Mouse (Mus musculus): ENCODE data around the gene Gm49396. TPM values are rescaled to one million over a fixed set of nuclear protein-coding genes. Genes with fewer than 3 reads are reported as not detected.
A peak's percentile ranks its signal among the peaks of the same experiment; 100 is the strongest.

The Gm49396 gene
- total and polyA plus RNA-seq, 3 experiments, result 1.1 to 1.9 (median 1.6) TPM

- H3K9ac ChIP-seq (ENCODE audit: low read depth, low read length), result no peak overlapping the region
- intact Hi-C loops (cut with DNase I), result loop anchor here (5.0 kb wide), 1 partner anchor 161 kb away; no protein-coding TSS in a partner anchor
These were observed 30.2 kb upstream of the Gm49396 start for GRCm38 (mm10) chr7:30532931-30533330.

GRCm38 (mm10) chr7:30533941-30534632 is 29.1 kb upstream of the Gm49396 start:
- peak in 1 of 2 experiments; percentile 41 for DNase-seq

More at GRCm38 (mm10) chr7:30532931-30533330, 30.2 kb upstream of the Gm49396 start:
- H3K27me3 ChIP-seq (ENCODE audit: control insufficient read depth, insufficient read depth, low read length), result no peaks in the 10 kb centered on the region
- H3K4me1 ChIP-seq (ENCODE audit: control insufficient read depth, insufficient read depth, low read length), result peaks cover 3% of the 10 kb centered on the region; the same call in 1 of the 2 replicates
- 19% methylated on average over 8 of the region's 8 CpGs for WGBS
- H3K4me3 ChIP-seq, result no peak overlapping the region
- TF ChIP-seq EP300 (IDR thresholded peaks at IDR 0.05; ENCODE audit: insufficient read depth, low read depth, low read length), result no peak
- TF ChIP-seq POLR2A (IDR thresholded peaks at IDR 0.05; ENCODE audit: insufficient read depth, low read depth, low read length), result no peak
- no peak for TF ChIP-seq CTCF (IDR thresholded peaks at IDR 0.05)
- H3K79me2 ChIP-seq (replicated peaks; ENCODE audit: control insufficient read depth, insufficient read depth, low read length), result no peaks in the 10 kb centered on the region
- H3K27ac ChIP-seq, result no peak overlapping the region
- H3K36me3 ChIP-seq (ENCODE audit: control insufficient read depth, insufficient read depth, low read length), result no peaks in the 10 kb centered on the region
- DNase-seq, result peak in 1 of 2 experiments; percentile 21

DNA sequence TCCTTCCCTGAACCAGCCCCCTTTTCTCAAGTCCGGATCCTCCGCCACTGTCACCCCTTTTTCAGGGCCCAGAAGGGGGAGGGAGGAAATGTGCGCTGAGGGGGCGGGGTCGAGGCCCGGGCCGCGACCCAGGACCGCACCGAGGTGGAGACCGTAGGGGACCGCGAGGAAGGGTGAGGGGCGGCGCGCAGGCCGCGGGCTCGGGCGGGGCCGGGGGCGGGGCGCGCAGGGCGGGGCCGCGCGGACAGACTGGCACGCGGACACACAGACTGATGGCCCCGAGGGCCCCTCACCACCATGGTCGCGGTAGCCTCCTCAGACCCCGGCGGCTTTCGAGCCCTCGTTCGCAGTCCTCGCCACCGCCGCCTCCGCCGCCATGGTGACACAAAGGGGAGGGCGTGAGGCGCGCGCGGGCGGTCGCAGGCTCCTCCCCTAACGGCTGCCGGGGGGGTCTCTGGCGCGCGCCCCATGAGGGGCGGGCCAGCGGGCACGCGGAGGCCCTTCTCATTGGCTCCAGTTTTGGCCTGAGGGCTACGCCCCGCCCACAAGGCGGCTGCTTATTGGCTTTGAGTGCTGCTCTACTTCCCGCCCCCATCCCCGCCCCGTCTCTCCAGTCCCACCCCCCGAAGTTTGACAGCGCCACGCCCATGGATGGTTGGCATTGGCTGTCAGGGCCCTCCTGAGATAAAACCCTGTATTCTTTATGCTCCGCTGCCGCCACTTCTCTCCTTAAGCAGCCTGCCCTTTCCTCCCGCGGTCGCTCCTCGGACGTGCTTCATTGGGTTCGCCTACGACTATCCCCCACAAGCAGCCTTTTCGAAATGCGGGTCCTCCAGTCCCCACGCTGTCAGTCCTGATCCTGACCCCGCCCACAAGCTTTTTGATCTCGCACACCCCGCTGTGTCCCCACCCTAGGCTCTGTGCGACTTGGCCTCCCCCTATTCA is 28.2 kb upstream of the Gm49396 start, which contains the start of gene Arhgap33:
TSS of gene Arhgap33 (minus strand) at position 428 of the 945 bp plus-strand sequence.
- WGBS, result 1% methylated on average over 76 of the region's 84 CpGs
- H3K9ac ChIP-seq (ENCODE audit: low read depth, low read length), result peak within 1 kb of the TSS; percentile 80
- TF ChIP-seq CTCF (IDR thresholded peaks at IDR 0.05) (no peak), EP300 (IDR thresholded peaks at IDR 0.05; ENCODE audit: insufficient read depth, low read depth, low read length) (no peak), POLR2A (IDR thresholded peaks at IDR 0.05; ENCODE audit: insufficient read depth, low read depth, low read length) (no peak)

More at GRCm38 (mm10) chr7:30533941-30534632, 29.1 kb upstream of the Gm49396 start:
- Histone ChIP-seq H3K9ac (ENCODE audit: low read depth, low read length) (peak overlapping the region; percentile 80), H3K79me2 (replicated peaks; ENCODE audit: control insufficient read depth, insufficient read depth, low read length) (no peaks in the 10 kb centered on the region), H3K4me1 (ENCODE audit: control insufficient read depth, insufficient read depth, low read length) (peaks cover 3% of the 10 kb centered on the region; the same call in 1 of the 2 replicates), H3K4me3 (peak overlapping the region; percentile 66), H3K27ac (no peak overlapping the region), H3K27me3 (ENCODE audit: control insufficient read depth, insufficient read depth, low read length) (no peaks in the 10 kb centered on the region), H3K36me3 (ENCODE audit: control insufficient read depth, insufficient read depth, low read length) (no peaks in the 10 kb centered on the region)
- intact Hi-C loops (cut with DNase I), result loop anchor here (2.0 to 5.0 kb wide), 2 partner anchors 17 to 162 kb away; no protein-coding TSS in a partner anchor
- WGBS, result 18% methylated on average over 26 of the region's 26 CpGs
- TF ChIP-seq EP300 (IDR thresholded peaks at IDR 0.05; ENCODE audit: insufficient read depth, low read depth, low read length), result no peak
- no peak for TF ChIP-seq CTCF (IDR thresholded peaks at IDR 0.05)
- no peak for TF ChIP-seq POLR2A (IDR thresholded peaks at IDR 0.05; ENCODE audit: insufficient read depth, low read depth, low read length)

DNA sequence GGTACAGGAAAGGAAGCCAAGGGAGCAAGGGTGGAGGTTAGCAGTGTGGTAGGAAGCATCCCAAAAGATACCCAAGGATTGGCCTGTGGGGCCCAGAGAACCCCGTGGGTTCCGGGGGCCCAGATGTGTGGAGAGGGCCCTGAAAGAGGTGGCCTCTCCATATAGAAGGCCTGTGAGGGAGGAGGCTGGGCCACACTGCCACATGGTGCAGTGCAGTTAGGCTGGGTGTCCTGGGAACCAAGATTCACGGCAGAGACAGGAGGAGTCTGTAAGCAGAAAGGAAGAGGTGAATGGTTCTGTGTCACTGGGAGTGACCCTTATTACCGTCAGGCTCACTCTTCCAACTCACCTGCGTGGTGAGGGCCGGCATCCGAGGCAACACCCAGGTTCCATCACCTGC is 22.6 kb upstream of the Gm49396 start:
- no peaks in the 10 kb centered on the region for H3K27me3 ChIP-seq (ENCODE audit: control insufficient read depth, insufficient read depth, low read length)
- WGBS, result 89% methylated on average over 7 of the region's 7 CpGs
- DNase-seq, result no peak
- H3K4me1 ChIP-seq (ENCODE audit: control insufficient read depth, insufficient read depth, low read length), result no peaks in the 10 kb centered on the region
- no peaks in the 10 kb centered on the region for H3K79me2 ChIP-seq (replicated peaks; ENCODE audit: control insufficient read depth, insufficient read depth, low read length)
- TF ChIP-seq EP300 (IDR thresholded peaks at IDR 0.05; ENCODE audit: insufficient read depth, low read depth, low read length) (no peak), POLR2A (IDR thresholded peaks at IDR 0.05; ENCODE audit: insufficient read depth, low read depth, low read length) (no peak), CTCF (IDR thresholded peaks at IDR 0.05) (no peak)
- H3K27ac ChIP-seq, result no peak overlapping the region
- H3K9ac ChIP-seq (ENCODE audit: low read depth, low read length), result no peak overlapping the region
- intact Hi-C loops (cut with DNase I), result no loop called here
- no peak overlapping the region for H3K4me3 ChIP-seq
- H3K36me3 ChIP-seq (ENCODE audit: control insufficient read depth, insufficient read depth, low read length), result no peaks in the 10 kb centered on the region

More for the DNA sequence above, 28.2 kb upstream of the Gm49396 start, which contains the start of gene Arhgap33:
- Histone ChIP-seq H3K36me3 (ENCODE audit: control insufficient read depth, insufficient read depth, low read length) (no peaks in the 10 kb centered on the region), H3K27ac (no peak within 1 kb of the TSS), H3K4me3 (peak within 1 kb of the TSS; percentile 66), H3K27me3 (ENCODE audit: control insufficient read depth, insufficient read depth, low read length) (no peaks in the 10 kb centered on the region), H3K4me1 (ENCODE audit: control insufficient read depth, insufficient read depth, low read length) (peaks cover 3% of the 10 kb centered on the region; the same call in 1 of the 2 replicates), H3K79me2 (replicated peaks; ENCODE audit: control insufficient read depth, insufficient read depth, low read length) (no peaks in the 10 kb centered on the region)
- peak; percentile 96 for DNase-seq
- intact Hi-C loops (cut with DNase I), result loop anchor here (2.0 to 5.0 kb wide), 2 partner anchors 16 to 163 kb away; no protein-coding TSS in a partner anchor

DNA sequence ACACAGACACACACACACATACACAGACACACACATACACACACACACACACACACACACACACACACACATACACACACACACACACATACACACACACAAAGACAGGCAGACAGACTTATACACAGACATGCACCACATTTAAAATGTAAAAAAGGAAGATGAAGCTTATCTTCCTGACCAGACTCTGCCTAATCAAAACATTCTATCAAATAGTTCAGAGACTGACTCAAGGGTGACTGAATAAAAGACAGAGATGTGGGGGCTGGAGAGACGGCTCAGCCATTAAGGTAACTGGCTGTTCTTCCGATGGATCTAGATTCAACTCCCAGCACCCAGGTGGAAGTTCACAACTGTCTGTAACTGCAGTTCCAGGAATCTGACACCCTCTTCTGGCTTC is 18.8 kb upstream of the Gm49396 start:
- no peaks in the 10 kb centered on the region for H3K4me1 ChIP-seq (ENCODE audit: control insufficient read depth, insufficient read depth, low read length)
- TF ChIP-seq EP300 (IDR thresholded peaks at IDR 0.05; ENCODE audit: insufficient read depth, low read depth, low read length) (no peak), CTCF (IDR thresholded peaks at IDR 0.05) (no peak)
- H3K27me3 ChIP-seq (ENCODE audit: control insufficient read depth, insufficient read depth, low read length), result no peaks in the 10 kb centered on the region
- 86% methylated on average over 2 of the region's 2 CpGs for WGBS
- no peaks in the 10 kb centered on the region for H3K36me3 ChIP-seq (ENCODE audit: control insufficient read depth, insufficient read depth, low read length)
- DNase-seq, result no peak
- no peak overlapping the region for H3K27ac ChIP-seq
- no peak overlapping the region for H3K9ac ChIP-seq (ENCODE audit: low read depth, low read length)
- no peaks in the 10 kb centered on the region for H3K79me2 ChIP-seq (replicated peaks; ENCODE audit: control insufficient read depth, insufficient read depth, low read length)
- intact Hi-C loops (cut with DNase I), result no loop called here
- H3K4me3 ChIP-seq, result no peak overlapping the region
